Mouse (Mus musculus) left cerebral cortex, postnatal 14 days (tissue): Measurements from ENCODE around the gene Pold1. TPM values are rescaled to one million over a fixed set of nuclear protein-coding genes. Genes with fewer than 3 reads are reported as not detected.

Experiments used
- DNase-seq, 2 experiments: peaks; one replicate each; pipeline ENCODE4 v3.0.0; 2021 to 2022; ENCODE audit warnings: low spot score in 2 of 2, mixed read lengths in 1 of 2
- intact Hi-C: fragments of 180-260 bp; cut with DNase I; formaldehyde crosslinking; loops from one replicate; pipeline ENCODE4 v1.15.1; 2025
- total RNA-seq, 2 experiments: library from RNA; stranded (reverse); gene quantifications; 2 replicates each; pipeline ENCODE4 v1.2.3; 2021

The Pold1 gene
- total RNA-seq, 2 experiments from 2014 or later = 4.2 to 7.0 TPM

DNA sequence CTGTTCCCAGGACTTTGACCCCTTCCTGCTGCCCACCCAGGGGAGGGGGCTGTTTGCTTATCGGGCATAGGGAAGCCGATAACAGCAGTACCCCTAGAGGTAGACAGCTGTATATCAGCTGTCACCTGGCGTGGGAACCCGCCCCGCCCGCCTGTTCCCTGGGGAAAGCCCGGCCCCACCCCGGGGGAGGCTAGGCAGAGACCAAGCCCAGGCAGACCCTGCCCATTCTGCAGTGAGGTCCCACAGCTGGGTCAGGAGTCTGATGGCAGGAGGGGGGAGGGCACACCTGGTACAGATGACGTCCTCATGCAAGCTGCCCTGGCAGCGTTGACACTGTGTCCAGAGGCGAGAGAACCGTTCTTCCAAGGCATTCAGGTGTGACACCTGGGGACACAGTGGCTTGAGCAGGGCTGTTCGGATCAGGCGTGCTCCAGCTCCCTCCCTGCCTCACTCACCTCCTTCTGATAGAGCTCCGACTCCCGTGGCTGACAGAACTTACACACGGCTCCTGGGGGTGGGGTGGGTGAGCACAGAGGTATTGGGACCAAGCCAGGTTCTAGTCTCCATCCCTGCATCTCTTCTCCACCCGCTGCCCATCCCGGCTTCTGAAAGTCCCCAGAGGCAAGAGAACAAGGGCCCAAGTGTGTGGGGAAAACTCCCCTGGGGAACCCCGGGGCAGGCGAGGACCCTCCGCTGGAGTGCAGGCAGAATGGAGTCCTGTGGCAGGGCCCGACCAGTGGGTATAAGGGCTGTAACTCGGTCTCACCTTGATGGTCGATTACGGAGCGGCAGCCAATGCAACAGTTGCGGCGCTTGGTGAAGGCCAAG, 15.5 kb downstream of the Pold1 start:
- intact Hi-C loops = no loop called here
- DNase-seq = no peak

DNA sequence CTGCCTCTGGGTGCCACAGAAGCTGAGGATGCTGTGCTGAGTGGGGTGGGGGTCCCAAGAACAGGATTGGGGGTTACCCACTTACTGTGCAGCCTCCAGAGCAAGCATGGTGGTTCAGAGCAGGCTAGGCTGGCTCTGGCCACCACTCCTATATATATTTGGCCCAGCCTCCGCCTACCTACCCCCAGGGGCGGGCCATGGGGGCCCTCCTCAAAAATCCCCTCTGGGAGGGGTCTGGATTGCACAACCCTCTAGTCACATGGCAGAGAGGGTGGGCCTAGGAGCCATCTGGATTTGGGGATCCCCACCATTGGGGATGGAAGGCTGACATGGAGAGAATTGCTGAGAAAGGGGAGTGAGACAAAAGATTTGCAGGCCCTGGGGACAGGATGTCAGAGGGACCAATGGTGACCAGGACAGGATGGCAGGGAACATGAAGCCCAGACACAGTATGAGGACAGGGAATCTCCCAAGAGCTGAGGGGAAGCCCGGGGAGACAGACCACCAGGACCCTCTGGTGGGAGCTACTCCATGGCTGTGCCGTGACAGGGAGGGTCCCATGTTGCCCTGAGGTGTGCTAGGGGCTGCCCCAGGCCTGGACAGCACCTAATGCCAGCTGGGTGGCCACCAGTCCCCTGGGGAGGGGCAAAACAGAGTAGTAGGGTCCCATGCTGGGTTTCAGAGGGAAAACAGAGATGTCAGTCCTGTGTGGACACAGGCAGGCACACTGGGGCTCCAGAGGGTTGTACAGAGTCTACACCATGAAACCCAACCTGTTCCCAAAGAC, 16.5 kb downstream of the Pold1 start, which contains the start of gene Spib:
TSS of gene Spib (minus strand) at position 126 of the 787 bp plus-strand sequence.
- DNase-seq = no peak
- intact Hi-C loops = no loop called here

DNA sequence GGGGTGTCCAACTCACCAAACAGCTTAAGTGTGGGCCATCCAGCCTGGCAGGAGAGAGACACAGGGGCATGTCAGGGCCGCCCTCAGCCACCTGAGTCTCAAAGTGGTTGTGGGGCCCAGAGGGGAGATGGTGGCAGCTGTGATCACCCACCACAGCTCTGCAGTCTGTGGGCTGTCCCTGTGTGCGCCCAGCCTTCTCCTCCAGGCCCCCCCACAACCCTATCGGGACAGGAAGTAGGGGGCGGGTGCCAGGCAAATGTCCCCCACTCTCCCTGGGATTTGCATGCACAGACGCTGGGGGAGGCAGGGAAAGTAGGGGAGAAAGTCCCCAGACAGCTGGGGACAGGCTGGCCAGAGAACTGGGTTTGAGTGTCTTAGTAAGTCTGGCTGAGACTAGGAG, 17.4 kb downstream of the Pold1 start:
- DNase-seq = no peak
- intact Hi-C loops = no loop called here

DNA sequence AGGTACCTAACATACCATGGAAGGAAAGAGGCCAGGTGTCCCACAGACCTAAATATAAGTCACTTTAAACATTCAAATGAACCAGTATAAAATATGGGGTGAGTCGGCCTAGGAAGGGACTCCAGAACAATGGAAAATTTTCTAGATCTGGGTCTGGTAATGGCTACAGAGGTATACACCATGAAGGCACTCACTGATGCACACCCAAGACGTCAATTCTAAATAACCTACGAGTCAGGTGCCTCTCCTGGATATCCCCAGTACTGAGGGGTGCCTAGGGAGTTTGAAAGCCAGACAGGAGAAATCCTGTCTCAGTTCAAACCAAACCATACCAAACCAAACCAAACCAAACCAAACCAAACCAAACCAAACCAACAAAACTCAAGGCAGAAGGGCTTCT, 18.1 kb downstream of the Pold1 start:
- intact Hi-C loops = no loop called here
- DNase-seq = no peak

DNA sequence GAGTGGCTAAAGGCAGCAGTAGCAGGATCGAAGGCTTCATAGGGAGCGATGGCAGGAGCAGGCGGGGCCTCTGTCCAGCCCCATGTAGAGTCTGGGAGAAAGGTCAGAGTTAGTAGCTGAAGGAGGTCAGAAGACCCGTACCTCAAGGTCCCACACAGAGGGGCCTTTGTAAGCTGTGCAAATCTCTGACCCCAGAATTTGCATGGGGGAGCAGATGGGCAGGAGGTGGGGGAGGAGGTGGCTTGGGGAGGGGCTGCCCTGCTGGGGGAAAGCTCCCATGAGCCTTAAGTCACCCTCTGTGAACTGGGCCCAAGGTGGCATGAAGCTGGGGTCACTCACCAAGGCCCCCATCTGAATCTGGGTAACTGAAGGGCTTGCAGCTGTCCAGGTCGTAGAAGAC, 19.1 kb downstream of the Pold1 start:
- intact Hi-C loops = no loop called here
- DNase-seq = no peak

DNA sequence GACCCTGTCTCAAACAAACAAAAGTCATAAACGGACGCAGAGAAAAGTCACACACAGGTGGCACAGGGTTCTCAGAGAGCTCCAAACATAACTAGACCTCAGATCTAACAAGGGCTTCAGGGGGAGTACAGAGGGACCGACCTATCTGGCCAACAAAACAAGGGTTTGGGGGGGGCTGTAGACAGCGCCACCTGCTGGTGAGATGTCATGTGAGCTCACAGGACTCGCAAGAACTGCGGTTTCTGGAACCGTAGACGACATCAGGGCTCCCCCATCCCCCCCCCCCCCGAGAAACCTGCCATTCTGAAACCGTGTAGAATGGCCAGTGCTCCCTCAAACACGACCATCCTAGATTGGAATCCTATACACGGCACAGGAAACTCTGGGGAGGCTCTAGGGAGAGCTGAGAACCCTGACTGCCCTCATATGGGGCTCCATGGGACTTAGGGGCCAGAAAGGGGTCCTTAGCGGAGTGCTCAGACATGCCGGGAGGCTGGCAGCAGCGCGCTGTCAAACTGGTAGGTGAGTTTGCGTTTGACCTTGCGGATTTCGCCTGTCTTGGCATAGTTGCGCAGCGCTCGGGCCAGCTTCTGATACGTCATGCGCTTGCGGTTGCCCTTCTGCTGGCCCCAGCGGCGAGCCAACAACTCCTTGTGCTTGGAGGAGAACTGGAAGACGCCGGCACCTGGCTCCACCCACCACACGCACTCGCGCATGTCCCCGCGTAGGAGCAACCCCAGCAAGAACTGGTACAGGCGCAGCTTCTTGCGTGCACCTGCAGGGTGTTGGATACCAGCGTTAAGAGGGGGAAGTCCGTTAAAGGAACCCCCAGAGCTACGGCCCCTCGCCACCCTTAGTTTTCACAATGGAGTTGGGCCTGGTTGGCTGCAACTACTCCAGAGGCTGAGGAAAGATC, 20.9 kb downstream of the Pold1 start:
- intact Hi-C loops = no loop called here
- peak; percentile 80 to 81 for DNase-seq

DNA sequence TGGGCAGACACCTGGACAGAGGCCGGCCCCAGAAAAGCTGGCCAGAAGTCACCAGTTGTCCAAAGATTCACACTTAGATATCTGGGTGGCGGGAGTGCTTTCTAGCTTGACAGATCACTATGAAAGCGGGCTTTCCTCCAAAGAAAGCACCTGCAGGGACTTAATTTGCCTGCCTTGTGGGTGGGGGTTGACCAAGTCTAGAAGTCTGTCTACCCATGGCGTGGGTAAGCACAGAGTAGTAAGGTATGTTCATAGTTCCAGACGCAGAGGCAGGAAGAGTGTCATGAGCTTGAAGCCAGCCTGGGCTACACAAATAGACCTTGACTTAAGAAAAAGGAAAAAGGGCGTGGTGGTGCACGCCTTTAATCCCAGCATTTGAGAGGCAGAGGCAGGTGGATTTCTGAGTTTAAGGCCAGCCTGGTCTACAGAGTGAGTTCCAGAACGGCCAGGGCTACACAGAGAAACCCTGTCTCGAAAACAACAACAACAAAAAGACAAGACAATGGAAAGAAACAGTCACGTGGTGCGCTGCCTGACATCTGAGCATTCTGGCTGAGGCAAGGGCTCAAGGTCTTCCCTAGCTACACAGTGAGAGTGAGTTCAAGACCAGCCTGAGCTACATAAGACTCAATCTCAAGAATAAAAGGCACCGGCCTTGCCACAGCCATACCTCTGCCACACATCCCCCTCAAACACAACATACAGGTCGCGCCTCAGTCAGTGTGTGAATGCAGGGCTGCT, 22.1 kb downstream of the Pold1 start:
- no peak for DNase-seq
- intact Hi-C loops = no loop called here

DNA sequence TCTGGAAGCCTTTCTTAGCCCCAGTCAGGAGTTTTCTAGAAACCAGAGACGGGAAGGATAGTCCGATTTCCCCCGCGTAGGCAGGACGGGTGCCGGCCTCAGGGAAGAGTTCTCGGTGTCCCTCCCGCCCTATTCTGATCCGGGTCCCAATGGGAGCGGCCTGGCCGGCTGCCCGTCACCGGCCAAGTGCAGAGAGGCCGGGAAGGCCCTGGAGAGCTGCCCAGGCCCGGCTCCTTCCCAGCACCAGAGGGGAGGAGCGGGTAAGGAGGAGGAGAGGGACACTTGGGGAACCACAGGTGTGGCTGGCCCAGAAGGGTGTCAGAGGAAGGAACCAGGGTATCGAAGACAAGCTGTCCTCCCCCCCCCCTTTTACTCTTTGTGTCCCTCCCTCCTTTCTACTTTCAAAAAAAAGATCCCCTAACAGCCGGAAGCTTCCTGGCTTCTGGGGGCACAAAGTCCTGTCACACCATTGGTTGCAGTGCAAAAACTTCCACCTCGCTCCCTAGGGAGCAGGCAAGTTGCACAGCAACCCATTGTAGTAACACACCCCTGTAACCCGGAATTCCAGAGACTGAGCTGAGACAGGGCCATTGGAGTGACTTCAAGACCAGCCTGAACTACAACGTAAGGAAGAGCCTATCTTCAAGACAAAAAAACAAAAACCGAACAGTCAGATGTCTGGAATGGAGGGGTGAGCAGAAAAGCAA, 23.4 kb downstream of the Pold1 start:
- DNase-seq = peak in 1 of 2 experiments; percentile 49
- intact Hi-C loops = no loop called here

DNA sequence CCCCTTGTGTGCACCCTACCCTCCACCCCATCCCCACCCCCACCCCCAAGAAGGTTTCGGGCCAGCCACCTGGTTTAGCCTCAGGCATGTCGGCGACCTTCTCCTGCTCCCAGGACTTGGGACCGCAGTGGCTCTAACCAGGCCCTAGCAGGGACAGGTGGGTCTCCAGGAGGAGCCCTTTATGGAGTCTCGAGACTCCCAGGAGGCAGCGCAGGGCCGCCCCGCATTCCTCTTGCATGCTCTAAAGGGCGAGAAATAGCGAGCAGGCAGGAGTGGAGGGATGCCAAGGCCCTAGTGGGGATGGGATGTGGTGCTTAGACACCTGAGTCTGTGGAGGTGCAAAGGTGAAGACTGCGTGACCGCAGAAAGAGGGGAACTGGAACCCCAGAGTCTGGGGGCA, 24.1 kb downstream of the Pold1 start, which contains the start of gene Mybpc2:
TSS of gene Mybpc2 (minus strand) at position 155 of the 400 bp plus-strand sequence.
- DNase-seq = no peak
- intact Hi-C loops = loop anchor here (5.0 kb wide), 2 partner anchors 33 to 128 kb away; no protein-coding TSS in a partner anchor

DNA sequence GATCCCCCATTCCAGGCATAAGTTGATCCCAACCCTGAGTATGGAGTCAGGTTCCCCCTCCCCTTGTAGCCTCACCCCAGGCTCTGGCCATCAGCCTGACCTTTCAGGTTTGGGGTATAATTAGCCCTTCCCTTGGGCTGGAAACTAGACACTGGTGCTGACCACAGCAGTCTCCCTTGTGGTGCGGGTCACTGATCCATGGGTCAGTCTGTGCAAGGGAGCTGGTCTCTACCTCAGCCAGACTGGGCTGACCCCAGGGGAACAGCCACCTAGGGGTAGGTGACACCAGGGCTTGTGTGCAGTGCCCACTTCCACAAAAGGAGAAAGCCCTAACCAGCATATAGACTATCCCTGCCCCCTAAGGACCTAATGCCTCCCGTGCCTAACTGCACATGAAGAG, 25.6 kb downstream of the Pold1 start:
- no peak for DNase-seq
- intact Hi-C loops = loop anchor here (5.0 kb wide), 2 partner anchors 34 to 129 kb away; no protein-coding TSS in a partner anchor

DNA sequence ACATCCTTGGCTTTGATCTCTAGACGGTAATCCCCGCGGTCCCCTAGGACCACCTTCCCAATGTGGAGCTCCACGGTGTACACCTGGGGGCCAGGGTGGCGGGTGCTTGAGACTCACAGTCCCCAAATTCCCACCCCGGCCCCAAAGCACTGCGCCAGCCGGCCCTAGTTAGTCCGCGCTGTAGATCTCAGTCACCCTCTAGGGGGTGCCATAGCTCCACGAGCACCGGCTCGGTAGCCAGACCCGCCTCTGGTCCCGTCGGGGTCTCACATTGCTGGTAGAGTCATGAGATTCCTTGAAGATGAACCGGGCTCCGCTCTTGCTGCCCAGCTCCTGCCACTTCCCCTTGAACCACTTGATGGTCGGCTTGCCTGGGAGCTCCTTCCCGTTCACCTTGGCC, 26.9 kb downstream of the Pold1 start:
- intact Hi-C loops = loop anchor here (5.0 kb wide), 2 partner anchors 36 to 131 kb away; no protein-coding TSS in a partner anchor
- DNase-seq = peak; percentile 38 to 48

DNA sequence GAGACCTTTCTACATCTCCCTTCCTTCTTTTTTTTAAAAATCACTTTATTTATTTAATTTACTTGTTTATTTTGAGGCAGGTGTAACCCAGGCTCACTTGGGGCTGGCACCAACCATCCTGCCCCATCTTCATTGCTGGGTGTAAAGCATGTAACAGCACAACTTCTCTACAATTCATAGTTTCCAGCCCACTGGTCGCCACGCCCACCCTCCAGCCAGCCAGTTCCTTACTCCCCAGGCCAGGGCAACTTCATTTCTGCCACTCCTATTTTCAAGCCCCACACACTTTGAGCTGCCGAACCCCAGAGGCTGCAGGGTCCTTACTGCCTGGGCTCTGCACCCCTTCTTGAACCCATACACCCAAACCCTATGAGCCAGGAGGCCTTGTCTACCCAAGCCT, 27.7 kb downstream of the Pold1 start:
- intact Hi-C loops = loop anchor here (5.0 kb wide), 2 partner anchors 36 to 131 kb away; no protein-coding TSS in a partner anchor
- DNase-seq = no peak

DNA sequence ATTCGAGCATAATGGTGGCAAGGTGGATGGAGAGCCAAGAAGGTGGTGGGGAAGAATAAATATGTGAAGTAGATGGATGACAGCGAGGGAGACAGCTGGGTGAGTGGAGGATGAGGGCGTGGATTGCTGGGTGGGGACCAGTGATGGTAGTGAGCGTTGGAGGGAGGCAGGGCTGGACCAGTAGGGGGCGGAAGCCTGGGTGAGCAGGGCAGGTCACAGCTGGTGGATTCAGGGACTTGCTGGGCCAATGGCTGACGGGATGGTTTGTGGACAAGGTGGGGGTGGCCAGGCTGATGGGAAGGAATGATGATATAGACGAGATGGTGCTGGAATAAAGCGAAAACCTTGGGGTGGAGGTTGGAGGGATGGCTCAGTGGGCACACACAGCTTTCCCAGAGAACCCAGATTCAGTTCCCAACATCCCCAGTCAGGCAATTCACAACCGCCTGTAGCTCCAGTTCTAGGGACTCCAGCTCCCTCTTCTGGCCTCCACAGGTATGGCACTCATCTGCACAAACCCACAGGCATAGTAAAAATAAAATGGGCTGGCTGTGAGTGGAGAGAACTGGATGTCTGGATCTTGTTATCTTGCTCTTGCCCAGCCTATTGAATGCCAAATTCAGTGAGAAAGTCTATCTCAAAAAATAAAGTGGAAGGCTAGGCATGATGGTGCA, 29.3 kb downstream of the Pold1 start:
- no peak for DNase-seq
- intact Hi-C loops = no loop called here

DNA sequence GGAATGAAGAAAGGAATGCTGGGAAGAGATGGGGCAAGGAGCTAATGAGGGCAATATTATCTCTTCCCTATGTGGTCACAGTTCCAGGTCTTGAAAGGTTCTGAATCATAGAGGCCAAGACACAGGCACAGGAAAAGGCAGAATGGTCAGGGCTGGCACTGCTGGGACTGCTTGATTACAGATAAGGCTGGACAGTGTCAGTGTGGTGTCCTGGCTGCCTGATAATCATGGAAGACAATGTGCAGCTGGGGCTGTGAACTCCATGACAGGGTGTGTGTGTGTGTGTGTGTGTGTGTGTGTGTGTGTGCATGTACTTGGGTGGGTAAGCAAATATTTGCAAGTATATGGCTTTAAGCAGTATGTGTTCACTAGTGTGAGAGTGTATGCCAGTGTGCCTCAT, 41.2 kb downstream of the Pold1 start:
- intact Hi-C loops = no loop called here
- no peak for DNase-seq

DNA sequence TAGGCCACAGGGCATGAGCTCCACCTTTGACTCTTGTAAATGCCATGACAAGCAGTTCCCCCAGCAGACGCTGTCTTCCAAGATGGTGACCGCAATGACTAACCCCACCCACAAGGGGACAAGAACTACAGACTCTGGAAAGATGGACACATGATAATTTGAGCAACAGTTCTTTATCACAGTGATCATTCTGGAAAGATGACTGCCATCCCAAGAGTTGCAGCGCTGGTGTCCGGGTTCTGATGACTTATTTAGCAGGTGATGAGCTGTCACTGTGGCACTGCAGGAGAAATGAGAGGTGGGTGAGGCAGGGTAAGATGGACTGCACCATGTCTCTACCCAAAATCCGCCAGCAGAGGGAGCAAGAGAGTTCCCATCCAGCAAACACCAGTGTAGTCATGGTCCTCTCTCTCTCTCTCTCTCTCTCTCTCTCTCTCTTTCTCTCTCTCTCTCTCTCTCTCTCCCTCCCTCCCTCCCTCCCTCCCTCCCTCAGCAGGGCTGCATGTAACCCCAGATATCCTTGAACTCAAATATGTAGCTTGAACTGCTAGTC, 47.0 kb downstream of the Pold1 start:
- DNase-seq = peak; percentile 81 to 85
- intact Hi-C loops = loop anchor here (2.0 to 5.0 kb wide), 3 partner anchors 47 to 151 kb away; partner anchors contain the start of gene Pold1

DNA sequence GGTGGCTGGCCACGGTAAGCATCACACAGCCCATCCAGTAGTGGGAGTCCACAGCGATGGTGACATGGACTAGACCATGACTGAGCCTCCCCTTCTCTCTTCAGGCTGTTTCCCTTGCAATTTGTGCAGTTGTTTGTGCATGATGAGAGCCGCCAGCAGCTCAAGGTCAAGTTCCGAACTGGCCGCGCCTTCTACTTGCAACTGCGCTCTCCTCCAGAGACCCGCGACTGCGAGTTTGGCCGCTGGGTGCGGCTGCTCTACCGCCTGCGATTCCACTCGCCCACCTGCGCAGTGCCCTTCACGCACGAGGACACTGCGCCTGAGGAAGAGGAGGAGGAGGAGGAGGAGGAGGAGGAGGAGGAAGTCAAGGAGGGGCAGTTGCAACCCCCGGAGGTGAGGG, 48.6 kb downstream of the Pold1 start:
- intact Hi-C loops = loop anchor here (2.0 to 5.0 kb wide), 3 partner anchors 49 to 152 kb away; partner anchors contain the start of gene Pold1

DNA sequence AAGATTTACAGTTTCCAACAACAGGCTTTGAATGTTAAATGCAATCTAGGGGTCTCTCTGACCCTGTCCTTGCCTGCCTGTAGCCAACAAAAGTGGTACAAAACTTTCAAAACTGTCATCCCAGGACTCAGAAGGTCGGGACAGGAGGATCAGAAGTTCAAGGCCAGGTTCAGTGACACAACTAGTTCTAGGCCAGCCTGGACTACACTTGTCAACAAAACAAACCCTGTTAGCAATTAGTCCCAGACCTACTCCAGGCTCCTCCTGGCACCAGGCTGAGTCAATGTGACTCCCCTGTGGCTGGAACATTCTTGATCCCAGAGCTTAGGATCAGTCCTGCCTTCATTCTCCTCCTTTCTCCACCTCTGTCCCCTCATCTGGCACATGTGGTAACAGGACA, 49.7 kb downstream of the Pold1 start:
- intact Hi-C loops = no loop called here
- DNase-seq = no peak

More for the DNA sequence above, 48.6 kb downstream of the Pold1 start:
- no peak for DNase-seq
